ENCODE assay signal across 24 mouse cellular contexts in genomic region chr6:72732109-72732508, GRCm38 (mm10).
"Had no signal": no experiment of that assay in that cellular context is flagged by ENCODE, and none has a peak within 500 bp of the region (broad histone marks: within the 10 kb centered on the region; RNA-seq: fewer than 3 reads in every experiment).

No protein-coding gene starts in this region.

- H3K4me2 ChIP-seq: heart, embryonic 11.5 days; heart, embryonic 13.5 days; heart, embryonic 15.5 days; hindbrain, embryonic 12.5 days; hindbrain, embryonic 15.5 days; kidney, embryonic 15.5 days; liver, embryonic 11.5 days had no signal

- H3K36me3 ChIP-seq: heart, embryonic 15.5 days; hindbrain, embryonic 12.5 days; hindbrain, embryonic 15.5 days had no signal

- DNase-seq: gastrocnemius, postnatal 14 days; gastrocnemius, postnatal 36 days; heart, adult 11 months; heart, adult 2 months; heart, postnatal 14 days; heart, postnatal 36 days; kidney, adult 11 months; kidney, adult 2 months; kidney, adult 9 months; kidney, postnatal 14 days; kidney, postnatal 36 days; liver had no signal

- H3K4me3 ChIP-seq: heart, adult 2 months; heart, embryonic 13.5 days; heart, embryonic 15.5 days; hindbrain, embryonic 12.5 days; hindbrain, embryonic 15.5 days; kidney, embryonic 15.5 days; layer of hippocampus, adult 2 months; left cerebral cortex, adult 2 months had no signal

- H3K9ac ChIP-seq: heart, embryonic 13.5 days; heart, embryonic 15.5 days; hindbrain, embryonic 12.5 days; hindbrain, embryonic 15.5 days; kidney, embryonic 15.5 days had no signal

- H3K9me3 ChIP-seq: heart, embryonic 13.5 days; heart, embryonic 15.5 days; hindbrain, embryonic 12.5 days; hindbrain, embryonic 15.5 days; kidney, embryonic 15.5 days had no signal

- H3K27me3 ChIP-seq: heart, embryonic 13.5 days; heart, embryonic 15.5 days; hindbrain, embryonic 12.5 days; hindbrain, embryonic 15.5 days; kidney, embryonic 15.5 days had no signal

- ATAC-seq: hindbrain, postnatal 0 days; intestine, embryonic 16.5 days had no signal

- H3K27ac ChIP-seq: heart, adult 2 months; heart, embryonic 13.5 days; heart, embryonic 15.5 days; hindbrain, embryonic 12.5 days; hindbrain, embryonic 15.5 days; hindbrain, postnatal 0 days; kidney, embryonic 15.5 days; kidney, postnatal 0 days; layer of hippocampus, adult 2 months; left cerebral cortex, adult 2 months had no signal
